Mouse (Mus musculus): ENCODE data around the gene H3f3a.

Gene H3f3a

GRCm38 (mm10) chr1:180762180-180762579 lies 51.6 kb downstream of the H3f3a start:
- no peak for DNase-seq (ENCODE audit: low spot score in 2 of 2)

DNA sequence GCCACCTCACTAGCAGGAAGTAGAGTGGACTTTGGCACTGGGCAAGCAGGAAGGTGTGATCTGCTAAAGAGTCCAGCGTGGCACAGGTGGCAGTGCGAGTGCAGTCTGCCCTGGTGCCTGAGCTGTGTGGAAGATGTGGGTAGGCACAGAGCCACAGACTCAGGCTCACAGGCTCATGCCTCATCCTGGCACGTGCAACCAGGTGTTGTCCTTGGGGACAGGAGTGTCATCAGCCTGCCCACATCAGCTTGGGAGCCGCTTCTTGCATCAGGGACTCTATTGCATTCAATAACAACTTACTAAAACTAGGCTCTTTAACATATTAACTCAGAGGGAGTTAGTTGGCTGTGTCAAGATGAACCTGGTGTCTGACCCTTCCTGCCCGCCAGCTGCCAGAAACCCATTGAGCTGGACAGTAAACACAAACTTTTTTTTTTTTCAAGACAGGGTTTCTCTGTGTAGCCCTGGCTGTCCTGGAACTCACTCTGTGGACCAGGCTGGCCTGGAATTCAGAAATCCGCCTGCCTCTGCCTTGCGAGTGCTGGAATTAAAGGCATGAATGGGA lies 55.7 kb downstream of the H3f3a start:
- no peak for DNase-seq (ENCODE audit: low spot score in 2 of 2)

GRCm38 (mm10) chr1:180757252-180757955 lies 56.3 kb downstream of the H3f3a start:
- DNase-seq (ENCODE audit: low spot score in 2 of 2): no peak

DNA sequence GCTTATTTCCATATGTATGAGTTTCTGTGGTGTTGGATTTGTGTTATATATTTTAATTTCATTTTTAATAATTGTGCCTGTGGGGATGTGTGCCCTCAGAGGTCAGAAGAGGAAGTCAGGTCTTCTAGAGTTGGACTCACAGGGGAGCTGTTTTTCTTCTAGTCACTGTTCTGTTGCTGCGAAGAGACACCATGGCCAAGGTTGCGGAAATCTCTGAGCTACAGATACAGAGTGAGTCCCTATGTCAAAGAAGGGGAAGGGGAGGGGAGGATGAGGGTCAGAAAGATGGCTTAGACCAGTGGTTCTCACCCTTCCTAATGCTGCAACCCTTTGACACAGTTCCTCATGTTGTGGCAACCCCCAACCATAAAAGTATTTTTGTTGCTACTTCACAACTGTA lies 57.0 kb downstream of the H3f3a start:
- no peak for DNase-seq (ENCODE audit: low spot score in 2 of 2)

DNA sequence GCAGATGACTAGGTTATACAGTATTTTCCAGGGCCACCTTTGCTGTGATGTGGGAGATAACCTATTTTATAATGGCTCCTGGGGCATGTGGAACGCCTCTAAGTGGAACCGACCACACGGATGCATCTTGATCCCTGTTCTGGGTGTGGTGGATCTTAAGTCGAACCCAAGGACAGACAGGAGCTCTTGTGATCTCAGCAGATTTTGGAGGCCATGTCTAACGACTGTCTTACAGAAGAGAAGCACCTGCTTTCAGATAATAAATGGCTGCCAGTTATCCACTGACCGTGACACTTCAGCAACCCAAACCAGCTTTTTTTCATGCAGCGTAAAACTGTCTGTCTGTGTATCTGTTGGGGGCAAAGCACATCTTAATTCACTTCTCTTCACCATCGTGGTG lies 59.4 kb downstream of the H3f3a start:
- no peak for DNase-seq (ENCODE audit: low spot score in 2 of 2)

DNA sequence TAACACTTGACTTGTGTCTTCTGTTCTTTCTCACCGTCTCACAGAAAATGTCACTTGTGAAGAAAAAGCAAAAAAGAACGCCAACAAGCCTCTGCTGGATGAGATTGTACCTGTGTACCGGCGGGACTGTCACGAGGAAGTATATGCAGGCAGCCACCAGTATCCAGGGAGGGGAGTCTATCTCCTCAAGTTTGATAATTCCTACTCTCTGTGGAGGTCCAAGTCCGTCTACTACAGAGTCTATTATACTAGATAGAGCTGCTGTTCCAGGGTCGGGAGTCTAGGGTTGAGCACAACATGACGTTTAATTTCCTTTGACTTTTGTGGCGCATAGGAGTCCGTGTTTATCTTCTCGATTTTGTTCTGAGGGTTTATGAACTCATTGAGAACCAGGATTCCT lies 61.6 kb downstream of the H3f3a start:
- no peak for DNase-seq (ENCODE audit: low spot score in 2 of 2)

All from heart, adult 9 months (tissue).